9 mouse cellular contexts compared by ENCODE assay signal in genomic region chr12:33220081-33220480, GRCm38 (mm10).
DNase-seq lines count a peak whose midpoint lies in the region; ATAC-seq lines count a peak whose summit lies in the region.
"Had no signal": no experiment of that assay in that cellular context is flagged by ENCODE, and none has a peak within 500 bp of the region (broad histone marks: within the 10 kb centered on the region; RNA-seq: fewer than 3 reads in every experiment).

No protein-coding gene starts in this region.

- H3K27ac ChIP-seq in lung, embryonic 16.5 days (ENCODE audit: low read length) = peak overlapping the region; percentile 79
- H3K27ac ChIP-seq in forebrain, embryonic 13.5 days = peak overlapping the region; percentile 86
- H3K27ac ChIP-seq in hindbrain, embryonic 16.5 days (ENCODE audit: low read depth, low read length) = peak overlapping the region; percentile 54; the same call in 1 of the 2 replicates
- H3K27ac ChIP-seq in neural tube, embryonic 14.5 days (ENCODE audit: low read depth, low read length) = peak overlapping the region; percentile 45
- H3K27ac ChIP-seq: limb, embryonic 15.5 days had no signal

- no peak for DNase-seq in lung, postnatal 14 days
- DNase-seq in gastrocnemius, postnatal 25 days = no peak
- no peak for DNase-seq in thymus, postnatal 25 days

- peak overlapping the region; percentile 45 for H3K4me2 ChIP-seq in lung, embryonic 16.5 days (ENCODE audit: low read depth, low read length)
- H3K4me2 ChIP-seq in forebrain, embryonic 13.5 days = peak overlapping the region; percentile 38
- no peak overlapping the region for H3K4me2 ChIP-seq in hindbrain, embryonic 16.5 days (ENCODE audit: low read length)
- no peak overlapping the region for H3K4me2 ChIP-seq in neural tube, embryonic 14.5 days (ENCODE audit: low read depth, low read length)
- H3K4me2 ChIP-seq: embryonic facial prominence, embryonic 15.5 days; limb, embryonic 15.5 days had no signal

- peaks cover 18% of the 10 kb centered on the region for H3K4me1 ChIP-seq in lung, embryonic 16.5 days (replicated peaks; ENCODE audit: control insufficient read depth, insufficient read depth, low read length)
- H3K4me1 ChIP-seq in forebrain, embryonic 13.5 days = peaks cover 78% of the 10 kb centered on the region
- peaks cover 29% of the 10 kb centered on the region for H3K4me1 ChIP-seq in hindbrain, embryonic 16.5 days (ENCODE audit: control insufficient read depth, insufficient read depth, low read depth, low read length)
- peaks cover 15% of the 10 kb centered on the region for H3K4me1 ChIP-seq in neural tube, embryonic 14.5 days (ENCODE audit: control insufficient read depth, insufficient read depth, low read length)

- 62% methylated on average over 5 of the region's 5 CpGs for WGBS in lung, embryonic 16.5 days
- WGBS in forebrain, embryonic 13.5 days = 44% methylated on average over 5 of the region's 5 CpGs
- WGBS in hindbrain, embryonic 16.5 days = 64% methylated on average over 5 of the region's 5 CpGs
- 65% methylated on average over 5 of the region's 5 CpGs for WGBS in neural tube, embryonic 14.5 days

- H3K36me3 ChIP-seq in lung, embryonic 16.5 days (ENCODE audit: control insufficient read depth, insufficient read depth, low read length) = no peaks in the 10 kb centered on the region
- no peaks in the 10 kb centered on the region for H3K36me3 ChIP-seq in forebrain, embryonic 13.5 days (ENCODE audit: poor library complexity, severe bottlenecking)
- H3K36me3 ChIP-seq in hindbrain, embryonic 16.5 days (ENCODE audit: control insufficient read depth, insufficient read depth, low read length) = no peaks in the 10 kb centered on the region
- H3K36me3 ChIP-seq in neural tube, embryonic 14.5 days (ENCODE audit: control insufficient read depth, insufficient read depth, low read length) = no peaks in the 10 kb centered on the region
- H3K36me3 ChIP-seq: embryonic facial prominence, embryonic 15.5 days; limb, embryonic 15.5 days had no signal

- H3K9ac ChIP-seq in lung, embryonic 16.5 days (ENCODE audit: low read length) = no peak overlapping the region
- H3K9ac ChIP-seq in forebrain, embryonic 13.5 days = no peak overlapping the region
- H3K9ac ChIP-seq in hindbrain, embryonic 16.5 days (ENCODE audit: low read depth, low read length) = no peak overlapping the region
- no peak overlapping the region for H3K9ac ChIP-seq in neural tube, embryonic 14.5 days (replicated peaks; ENCODE audit: low read depth, low read length)
- H3K9ac ChIP-seq: embryonic facial prominence, embryonic 15.5 days; limb, embryonic 15.5 days had no signal

- no peaks in the 10 kb centered on the region for H3K27me3 ChIP-seq in lung, embryonic 16.5 days (ENCODE audit: control insufficient read depth, insufficient read depth, low read depth, low read length)
- no peaks in the 10 kb centered on the region for H3K27me3 ChIP-seq in forebrain, embryonic 13.5 days
- H3K27me3 ChIP-seq in hindbrain, embryonic 16.5 days (replicated peaks; ENCODE audit: control insufficient read depth, insufficient read depth, low read length) = no peaks in the 10 kb centered on the region
- H3K27me3 ChIP-seq in neural tube, embryonic 14.5 days (ENCODE audit: control insufficient read depth, insufficient read depth, low read length) = no peaks in the 10 kb centered on the region
- H3K27me3 ChIP-seq: embryonic facial prominence, embryonic 15.5 days; limb, embryonic 15.5 days had no signal

- peak; percentile 5; the same call in 1 of the 2 replicates for ATAC-seq in lung, embryonic 16.5 days (ENCODE audit: low read depth)
- ATAC-seq in forebrain, embryonic 13.5 days = peak; percentile 32
- no peak for ATAC-seq in hindbrain, embryonic 16.5 days
- ATAC-seq in neural tube, embryonic 14.5 days (ENCODE audit: low read depth) = 0 out of 2 replicates have a peak, but pooled peaks have one; percentile 1

- H3K9me3 ChIP-seq in lung, embryonic 16.5 days (ENCODE audit: control insufficient read depth, low read length) = no peaks in the 10 kb centered on the region
- no peaks in the 10 kb centered on the region for H3K9me3 ChIP-seq in forebrain, embryonic 13.5 days (replicated peaks)
- no peaks in the 10 kb centered on the region for H3K9me3 ChIP-seq in hindbrain, embryonic 16.5 days (ENCODE audit: control insufficient read depth, low read length)
- H3K9me3 ChIP-seq in neural tube, embryonic 14.5 days (ENCODE audit: control insufficient read depth, low read length) = no peaks in the 10 kb centered on the region
- H3K9me3 ChIP-seq: embryonic facial prominence, embryonic 15.5 days; limb, embryonic 15.5 days had no signal

- no peak overlapping the region for H3K4me3 ChIP-seq in lung, embryonic 16.5 days (ENCODE audit: low read length)
- H3K4me3 ChIP-seq in forebrain, embryonic 13.5 days = no peak overlapping the region
- H3K4me3 ChIP-seq in hindbrain, embryonic 16.5 days (ENCODE audit: low read length) = no peak overlapping the region
- H3K4me3 ChIP-seq in neural tube, embryonic 14.5 days (ENCODE audit: low read depth, low read length) = no peak overlapping the region
- H3K4me3 ChIP-seq: embryonic facial prominence, embryonic 15.5 days; limb, embryonic 15.5 days had no signal

Comparison
In these comparisons a context has a peak if more than half of its experiments do, and no peak if none do; other contexts are left out.
1. H3K4me2 ChIP-seq: peak in lung, embryonic 16.5 days (single experiment) and forebrain, embryonic 13.5 days (single experiment); none in hindbrain, embryonic 16.5 days (single experiment) and neural tube, embryonic 14.5 days (single experiment).
2. Peak in every context shown above with its lines, with median percentiles within 50 percentile points of each other: H3K27ac ChIP-seq.